Mouse (Mus musculus) ES-Bruce4 (cell line): ENCODE measurements at regions not wholly inside any gene's neighbourhood (a gene's known extent, or its start where the extent isn't known, plus 50 kb on each side); places are given as distances from the start of the nearest gene placed in this dataset.
"Not testable (repeated sequence)": the region's sequence is repeated elsewhere in the genome, so short reads cannot be mapped to it uniquely, and the experiment has no call there.

Experiments
- CTCF ChIP-seq: IDR thresholded peaks from one replicate; pipeline ENCODE4 v1.8.1; 2011; ENCODE audit warnings: low read depth, low read length
- EP300 ChIP-seq: IDR thresholded peaks from 2 replicates; pipeline ENCODE4 v1.6.1; 2011; ENCODE audit warnings: low read depth, low read length; ENCODE audit not compliant: insufficient read depth
- POLR2A ChIP-seq: IDR thresholded peaks from one replicate; pipeline ENCODE4 v1.8.1; 2011; ENCODE audit warnings: low read length; ENCODE audit not compliant: insufficient read depth

DNA sequence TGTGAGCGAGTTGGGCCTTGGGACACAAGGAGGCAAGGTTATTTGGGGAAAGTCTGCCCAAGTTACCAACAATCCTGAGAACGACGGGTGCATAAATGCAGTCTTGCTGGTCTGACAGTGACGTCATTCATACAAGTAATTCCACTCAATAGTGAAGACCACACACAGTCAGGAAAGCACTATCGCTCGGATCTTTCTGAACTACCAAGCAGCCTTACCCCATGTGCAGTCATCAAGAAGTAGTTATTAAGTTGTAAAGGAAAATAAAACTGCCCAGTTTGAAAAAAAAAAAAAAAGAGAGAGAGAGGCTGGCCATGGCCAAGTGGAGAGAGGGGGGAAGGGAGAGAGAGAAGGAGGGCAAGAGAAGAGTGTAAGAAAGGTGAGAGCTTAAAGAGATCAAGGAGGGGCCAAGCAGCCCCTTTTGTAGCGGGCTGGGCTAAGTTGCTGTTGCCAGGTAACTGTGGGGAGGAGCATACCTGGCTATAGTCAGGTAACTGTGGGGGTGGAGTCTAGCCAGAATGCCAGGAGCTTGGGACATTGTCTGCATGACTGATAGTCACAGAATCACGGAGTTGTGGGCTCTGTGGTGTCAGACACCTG, 132.0 kb downstream of the Akain1 start:
- TF ChIP-seq CTCF, POLR2A, EP300: not testable (repeated sequence)
